Mouse (Mus musculus) frontal cortex, adult 2 months (tissue): ENCODE data around the gene Gm16503. TPM values are rescaled to one million over a fixed set of nuclear protein-coding genes. Genes with fewer than 3 reads are reported as not detected.

ENCODE experiments used
- polyA plus RNA-seq: library from polyadenylated mRNA; depleted of rRNA; stranded (reverse); fragments of >200 nt; gene quantifications from 2 replicates; pipeline ENCODE4 v1.2.3, GENCODE M21; 2012; rRNA removed

The Gm16503 gene
- polyA plus RNA-seq, 1 experiment: 0.96 TPM

Other genes starting within 250 kb of the Gm16503 start
- 0.23 and 0.38 TPM in 2 replicates for gene Zfp988, start 234.5 kb upstream of the Gm16503 start, polyA plus RNA-seq
- 0.18 TPM in 1 of 2 replicates, not detected in the other for gene Zfp978, start 178.9 kb upstream of the Gm16503 start, polyA plus RNA-seq
- 3.3 and 3.7 TPM in 2 replicates for gene Zfp982, start 47.8 kb upstream of the Gm16503 start, polyA plus RNA-seq
- 0.06 and 0.08 TPM in 2 replicates for gene Zfp985, start 13.1 kb downstream of the Gm16503 start, polyA plus RNA-seq
- 0.97 and 1.0 TPM in 2 replicates for gene Zfp979, start 102.3 kb downstream of the Gm16503 start, polyA plus RNA-seq
- gene Zfp534, start 162.3 kb downstream of the Gm16503 start, polyA plus RNA-seq: not detected in 2 replicates